Mouse (Mus musculus): Measurements from ENCODE around the gene Psen1. TPM values are rescaled to one million over a fixed set of nuclear protein-coding genes. Genes with fewer than 3 reads are reported as not detected.

The Psen1 gene
- total and polyA plus RNA-seq, 3 experiments, result 28.4 to 61.1 (median 45.8) TPM

DNA sequence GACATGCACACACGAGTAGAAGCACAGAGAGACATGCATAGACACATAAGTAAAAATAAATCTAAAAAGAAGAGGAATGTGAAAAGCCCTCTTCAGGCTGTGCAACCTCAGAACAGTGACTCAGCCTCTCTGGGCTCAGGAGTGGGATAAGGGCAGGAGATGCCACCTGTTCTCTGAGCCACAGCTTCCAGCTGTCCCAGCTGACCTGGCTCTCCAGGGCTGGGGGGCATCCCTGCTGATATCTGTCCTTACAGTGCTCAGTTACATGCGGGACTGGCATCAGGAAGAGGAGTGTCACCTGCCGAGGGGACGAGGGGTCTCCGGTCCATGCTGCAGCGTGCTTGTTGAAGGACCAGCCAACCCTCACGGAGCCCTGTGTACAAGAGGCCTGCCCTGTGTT is 88.8 kb downstream of the Psen1 start:
- no peaks in the 10 kb centered on the region for H3K79me2 ChIP-seq (replicated peaks; ENCODE audit: control insufficient read depth, extremely low read depth, insufficient read depth, poor library complexity, severe bottlenecking)
- H3K4me2 ChIP-seq (ENCODE audit: insufficient read depth, low read depth, poor library complexity, severe bottlenecking), result no peak overlapping the region
- no peak overlapping the region for H3K9ac ChIP-seq (ENCODE audit: insufficient read depth, low read depth)
- no peak overlapping the region for H3K27ac ChIP-seq (ENCODE audit: insufficient read depth, low read depth)
- dilution Hi-C loops (cut with MboI; ENCODE audit: extremely low pct_ligation_motif_present, extremely low pct_unique_long_range_greater_than_20kb, low sequenced_read_pairs), result no loop called here
- H3K9me3 ChIP-seq (replicated peaks; ENCODE audit: low read length), result no peaks in the 10 kb centered on the region
- peaks cover 3 to 18% of the 10 kb centered on the region in 2 experiments; a peak in 3 of 4 replicates for H3K4me1 ChIP-seq (ENCODE audit: control insufficient read depth in 1 of 2, insufficient read depth in 2 of 2)
- no peaks in the 10 kb centered on the region for H3K36me3 ChIP-seq (replicated peaks in 1 of 2; ENCODE audit: control insufficient read depth in 1 of 2, insufficient read depth in 1 of 2, low read length in 1 of 2)
- no peak for DNase-seq (ENCODE audit: extremely low read depth)
- in situ Hi-C loops (cut with MboI; ENCODE audit: low pct_ligation_motif_present, low pct_unique_long_range_greater_than_20kb, low sequenced_read_pairs), result loop anchor here (25.0 kb wide), 1 partner anchor 286 kb away; the partner anchor contains the start of genes Acot3 and Acot5
- no peaks in the 10 kb centered on the region for H3K27me3 ChIP-seq (replicated peaks)
- no peak for TF ChIP-seq MEF2A (IDR thresholded peaks at IDR 0.05; ENCODE audit: borderline replicate concordance, low read depth, low read length)
- H3K4me3 ChIP-seq (replicated peaks in 1 of 3; ENCODE audit: low read depth in 2 of 3, low read length in 2 of 3, poor library complexity in 1 of 3), result no peak overlapping the region

GRCm38 (mm10) chr12:83780181-83780580 is 92.2 kb downstream of the Psen1 start:
- DNase-seq (ENCODE audit: extremely low read depth), result no peak
- TF ChIP-seq CHD1 (IDR thresholded peaks at IDR 0.05; ENCODE audit: low read depth, low read length), result no peak
- no peak for TF ChIP-seq ETS1 (conservative IDR thresholded peaks at IDR 0.05; ENCODE audit: low read depth, low read length)
- TF ChIP-seq RCOR1 (conservative IDR thresholded peaks at IDR 0.05; ENCODE audit: low read depth, low read length), result no peak
- TF ChIP-seq RAD21 (IDR thresholded peaks at IDR 0.05; ENCODE audit: low read depth, low read length), result no peak
- no peak for TF ChIP-seq EP300 (IDR thresholded peaks at IDR 0.05; ENCODE audit: low read length)
- no peaks in the 10 kb centered on the region for H3K9me3 ChIP-seq (replicated peaks; ENCODE audit: low read length)
- no peaks in the 10 kb centered on the region for H3K27me3 ChIP-seq (replicated peaks)
- in situ Hi-C loops (cut with MboI; ENCODE audit: low pct_ligation_motif_present, low pct_unique_long_range_greater_than_20kb, low sequenced_read_pairs) (loop anchor here (10.0 to 25.0 kb wide), 2 partner anchors 165 to 282 kb away; partner anchors contain the start of genes Acot3 and Acot5), dilution Hi-C loops (cut with MboI; ENCODE audit: extremely low pct_ligation_motif_present, extremely low pct_unique_long_range_greater_than_20kb, low sequenced_read_pairs) (no loop called here)
- no peak overlapping the region for H3K4me2 ChIP-seq (ENCODE audit: insufficient read depth, low read depth, poor library complexity, severe bottlenecking)
- H3K4me1 ChIP-seq (ENCODE audit: control insufficient read depth in 1 of 2, insufficient read depth in 2 of 2), result peaks cover 3 to 18% of the 10 kb centered on the region in 2 experiments; a peak in 3 of 4 replicates
- no peak overlapping the region for H3K27ac ChIP-seq (ENCODE audit: insufficient read depth, low read depth)
- H3K9ac ChIP-seq (ENCODE audit: insufficient read depth, low read depth), result no peak overlapping the region
- H3K36me3 ChIP-seq (replicated peaks in 1 of 2; ENCODE audit: control insufficient read depth in 1 of 2, insufficient read depth in 1 of 2, low read length in 1 of 2), result no peaks in the 10 kb centered on the region
- no peak overlapping the region for H3K4me3 ChIP-seq (replicated peaks in 1 of 3; ENCODE audit: low read depth in 2 of 3, low read length in 2 of 3, poor library complexity in 1 of 3)
- H3K79me2 ChIP-seq (replicated peaks; ENCODE audit: control insufficient read depth, extremely low read depth, insufficient read depth, poor library complexity, severe bottlenecking), result no peaks in the 10 kb centered on the region

GRCm38 (mm10) chr12:83781204-83781603 is 93.3 kb downstream of the Psen1 start:
- no peaks in the 10 kb centered on the region for H3K9me3 ChIP-seq (replicated peaks; ENCODE audit: low read length)
- H3K79me2 ChIP-seq (replicated peaks; ENCODE audit: control insufficient read depth, extremely low read depth, insufficient read depth, poor library complexity, severe bottlenecking), result no peaks in the 10 kb centered on the region
- H3K36me3 ChIP-seq (replicated peaks in 1 of 2; ENCODE audit: control insufficient read depth in 1 of 2, insufficient read depth in 1 of 2, low read length in 1 of 2), result no peaks in the 10 kb centered on the region
- no peak overlapping the region for H3K4me3 ChIP-seq (replicated peaks in 1 of 3; ENCODE audit: low read depth in 2 of 3, low read length in 2 of 3, poor library complexity in 1 of 3)
- TF ChIP-seq CHD2 (IDR thresholded peaks at IDR 0.05; ENCODE audit: low read length) (no peak), ZKSCAN1 (IDR thresholded peaks at IDR 0.05; ENCODE audit: borderline replicate concordance, low read depth, low read length) (no peak), ELF1 (IDR thresholded peaks at IDR 0.05; ENCODE audit: low read depth, low read length) (no peak), ZMIZ1 (IDR thresholded peaks at IDR 0.05; ENCODE audit: low read depth, low read length) (no peak)
- no peak for DNase-seq (ENCODE audit: extremely low read depth)
- H3K4me2 ChIP-seq (ENCODE audit: insufficient read depth, low read depth, poor library complexity, severe bottlenecking), result no peak overlapping the region
- H3K9ac ChIP-seq (ENCODE audit: insufficient read depth, low read depth), result no peak overlapping the region
- dilution Hi-C loops (cut with MboI; ENCODE audit: extremely low pct_ligation_motif_present, extremely low pct_unique_long_range_greater_than_20kb, low sequenced_read_pairs) (no loop called here), in situ Hi-C loops (cut with MboI; ENCODE audit: low pct_ligation_motif_present, low pct_unique_long_range_greater_than_20kb, low sequenced_read_pairs) (loop anchor here (10.0 to 25.0 kb wide), 2 partner anchors 164 to 281 kb away; partner anchors contain the start of genes Acot3 and Acot5)
- no peak overlapping the region for H3K27ac ChIP-seq (ENCODE audit: insufficient read depth, low read depth)
- H3K27me3 ChIP-seq (replicated peaks), result no peaks in the 10 kb centered on the region
- H3K4me1 ChIP-seq (ENCODE audit: control insufficient read depth in 1 of 2, insufficient read depth in 2 of 2), result peaks cover 3 to 8% of the 10 kb centered on the region in 2 experiments; a peak in 3 of 4 replicates

Measured in CH12.LX (cell line).